Mouse (Mus musculus) gastrocnemius, adult 2 months (tissue): Measurements from ENCODE around the gene Spint4. TPM values are rescaled to one million over a fixed set of nuclear protein-coding genes. Genes with fewer than 3 reads are reported as not detected.
A peak's percentile ranks its signal among the peaks of the same experiment; 100 is the strongest.
"Not testable (repeated sequence)": the region's sequence is repeated elsewhere in the genome, so short reads cannot be mapped to it uniquely, and the experiment has no call there.

ENCODE experiments used
- DNase-seq: peaks from one replicate; pipeline ENCODE4 v3.0.0; 2022
- H3K27ac ChIP-seq: fragments of 200-600 bp; 2 replicates; pipeline ENCODE4 v1.8.1; 2022; ENCODE audit warnings: mild to moderate bottlenecking
- H3K4me3 ChIP-seq: fragments of 200-600 bp; 2 replicates; pipeline ENCODE4 v1.8.1; 2022; ENCODE audit warnings: mild to moderate bottlenecking, moderate library complexity
- CTCF ChIP-seq: fragments of 200-600 bp; IDR thresholded peaks from 2 replicates; pipeline ENCODE4 v1.8.1; 2022; ENCODE audit warnings: antibody characterized with exemption, mild to moderate bottlenecking, moderate library complexity
- intact Hi-C: fragments of 180-260 bp; cut with DNase I; formaldehyde crosslinking; loops from one replicate; pipeline ENCODE4 v1.15.1; 2025
- total RNA-seq, 2 experiments: library from RNA; stranded (reverse); gene quantifications; 2 replicates each; pipeline ENCODE4 v1.2.3; 2021

The Spint4 gene
- total RNA-seq, 2 experiments from 2014 or later = not detected

GRCm38 (mm10) chr2:164701761-164702160 lies 3.5 kb downstream of the Spint4 start:
- Histone ChIP-seq H3K27ac (no peak overlapping the region), H3K4me3 (no peak overlapping the region)
- DNase-seq = no peak
- TF ChIP-seq CTCF = no peak
- intact Hi-C loops = no loop called here

DNA sequence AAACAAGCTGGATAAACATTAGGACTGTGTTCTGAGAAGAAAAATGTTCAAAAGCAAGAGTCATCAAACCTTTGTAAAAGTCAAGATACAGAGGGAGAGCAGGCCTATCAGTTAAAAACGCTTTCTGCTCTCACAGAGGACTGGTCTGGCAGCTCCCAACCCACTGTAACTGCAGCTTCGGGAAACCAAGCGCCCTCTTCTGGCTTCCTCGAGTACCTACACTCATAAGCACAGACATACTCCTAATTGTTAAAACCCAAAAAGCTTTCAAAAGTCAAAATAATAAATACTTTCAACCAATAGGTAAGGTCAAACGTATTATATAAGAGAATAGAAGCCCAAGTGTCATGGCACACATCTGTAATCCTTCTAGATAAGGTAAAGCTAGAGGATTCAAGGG lies 5.9 kb downstream of the Spint4 start:
- DNase-seq = no peak
- no peak overlapping the region for H3K27ac ChIP-seq
- H3K4me3 ChIP-seq = no peak overlapping the region
- TF ChIP-seq CTCF = no peak
- intact Hi-C loops = no loop called here

DNA sequence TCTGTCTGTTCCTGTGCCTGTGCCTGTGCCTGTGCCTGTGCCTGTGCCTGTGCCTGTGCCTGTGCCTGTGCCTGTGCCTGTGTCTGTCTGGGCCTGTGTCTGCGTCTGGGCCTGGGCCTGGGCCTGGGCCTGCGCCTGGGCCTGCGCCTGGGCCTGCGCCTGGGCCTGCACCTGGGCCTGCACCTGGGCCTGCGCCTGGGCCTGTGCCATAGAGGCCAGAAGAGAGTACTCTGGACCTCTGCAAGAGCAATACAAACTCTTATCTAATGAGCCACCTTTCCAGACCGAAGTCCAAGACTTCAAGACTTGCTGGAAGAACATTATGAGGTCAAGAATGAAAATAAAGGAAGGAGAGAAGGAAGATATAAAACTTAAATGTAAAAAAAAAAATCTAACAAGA lies 7.0 kb downstream of the Spint4 start:
- H3K27ac ChIP-seq = no peak overlapping the region

GRCm38 (mm10) chr2:164705991-164706390 lies 7.7 kb downstream of the Spint4 start:
- intact Hi-C loops = no loop called here
- Histone ChIP-seq H3K4me3 (no peak overlapping the region), H3K27ac (no peak overlapping the region)
- no peak for DNase-seq
- no peak for TF ChIP-seq CTCF

More for the DNA sequence above, 7.0 kb downstream of the Spint4 start:
- no peak overlapping the region for H3K4me3 ChIP-seq
- TF ChIP-seq CTCF = no peak
- no peak for DNase-seq
- intact Hi-C loops = no loop called here

- Histone ChIP-seq H3K4me3 (no peak within 1 kb of the TSS), H3K27ac (no peak within 1 kb of the TSS)
- TF ChIP-seq CTCF = no peak
- DNase-seq = no peak
- intact Hi-C loops = no loop called here
Observed at GRCm38 (mm10) chr2:164715005-164715404, 16.7 kb downstream of the Spint4 start, which contains the start of gene Spint5. Gene Spint5, plus strand, starts transcription at chr2:164715305.

GRCm38 (mm10) chr2:164716194-164716786 lies 18.0 kb downstream of the Spint4 start:
- DNase-seq, H3K27ac ChIP-seq, H3K4me3 ChIP-seq, intact Hi-C loops: not testable (repeated sequence)

GRCm38 (mm10) chr2:164723276-164723675 lies 25.0 kb downstream of the Spint4 start:
- intact Hi-C loops = no loop called here
- no peak for TF ChIP-seq CTCF

DNA sequence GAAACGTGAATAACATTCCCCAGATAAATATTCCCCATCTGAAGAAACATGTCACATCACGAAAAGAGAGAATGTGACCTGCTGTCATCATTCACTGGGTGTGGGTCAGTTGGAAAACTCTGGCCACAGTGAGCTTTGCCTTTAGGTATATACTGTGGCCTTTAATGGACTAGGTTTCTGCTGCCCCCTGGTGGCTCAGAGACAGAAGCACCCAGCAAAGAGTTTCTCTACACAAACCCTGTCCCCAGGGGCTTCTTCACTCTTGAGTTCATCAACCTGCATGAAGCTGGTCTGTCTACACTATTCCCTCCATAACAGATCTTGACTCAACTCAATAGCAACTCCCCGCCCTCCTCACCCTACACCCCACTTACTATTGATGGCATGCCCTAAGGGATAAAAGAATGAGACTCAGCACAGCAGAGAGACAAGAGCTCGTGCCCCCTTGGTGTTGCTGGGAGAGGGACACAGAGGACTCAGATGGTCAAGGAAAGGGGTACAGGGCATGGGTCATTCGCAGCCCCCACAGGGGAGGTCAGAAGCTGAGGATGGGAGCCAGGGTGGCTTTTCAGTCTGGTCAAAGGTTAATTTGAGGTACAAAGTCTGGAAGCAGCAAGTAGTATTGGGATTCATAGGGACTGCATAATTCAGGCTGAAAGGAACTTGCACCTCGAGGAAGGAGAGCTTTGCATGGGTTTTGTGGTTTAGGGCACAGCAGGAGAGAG lies 27.8 kb downstream of the Spint4 start:
- peak; percentile 89 for TF ChIP-seq CTCF
- DNase-seq = peak; percentile 63
- H3K27ac ChIP-seq = no peak overlapping the region
- H3K4me3 ChIP-seq = no peak overlapping the region
- intact Hi-C loops = loop anchor here (5.0 kb wide), 2 partner anchors 49 to 134 kb away; partner anchors contain the start of gene Eppin

More at GRCm38 (mm10) chr2:164723276-164723675, 25.0 kb downstream of the Spint4 start:
- H3K27ac ChIP-seq = no peak overlapping the region
- no peak for DNase-seq
- no peak overlapping the region for H3K4me3 ChIP-seq

DNA sequence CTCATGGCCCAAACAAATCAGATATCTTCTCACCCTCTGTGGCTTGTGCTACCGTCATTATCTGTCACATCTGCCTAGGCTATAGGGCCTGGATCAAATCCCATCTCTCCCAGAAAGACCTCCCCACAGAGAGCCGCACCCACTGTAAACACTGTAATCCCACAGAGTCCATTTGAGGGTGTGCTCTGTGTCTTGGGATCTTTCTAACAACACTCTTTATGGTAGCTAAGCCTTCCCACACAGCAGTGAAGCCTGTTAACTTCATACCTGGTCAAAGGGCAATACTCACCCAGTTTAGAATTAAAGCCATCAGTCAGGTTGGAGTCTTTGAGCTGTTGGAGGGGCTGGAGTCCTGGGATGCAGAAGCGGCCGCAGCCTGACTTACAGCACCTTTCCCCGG lies 33.4 kb downstream of the Spint4 start:
- DNase-seq = no peak
- Histone ChIP-seq H3K27ac (no peak overlapping the region), H3K4me3 (no peak overlapping the region)
- TF ChIP-seq CTCF = no peak
- intact Hi-C loops = no loop called here

DNA sequence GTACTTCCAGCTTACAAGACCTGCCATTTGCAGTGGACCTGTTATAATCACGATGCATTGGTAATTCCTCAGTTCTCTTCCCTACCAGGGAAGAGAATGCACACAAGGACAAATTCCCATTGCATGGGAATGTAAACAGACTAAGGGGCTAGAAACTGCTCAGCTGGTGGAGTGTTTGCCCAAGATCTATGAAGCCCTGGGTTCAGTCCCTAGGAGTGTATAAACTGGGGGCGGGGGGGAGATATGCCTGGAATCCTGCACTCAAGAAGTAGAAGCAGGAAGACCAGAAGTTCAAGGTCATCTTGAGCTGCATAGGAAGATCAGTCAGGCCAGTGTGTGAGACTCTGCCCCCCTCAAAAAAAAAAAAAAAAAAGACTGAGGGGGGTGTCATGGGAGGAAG lies 35.0 kb downstream of the Spint4 start:
- intact Hi-C loops = no loop called here
- TF ChIP-seq CTCF = no peak
- DNase-seq = no peak
- Histone ChIP-seq H3K4me3 (no peak overlapping the region), H3K27ac (no peak overlapping the region)

GRCm38 (mm10) chr2:164734839-164735238 lies 36.5 kb downstream of the Spint4 start:
- no peak for TF ChIP-seq CTCF
- H3K27ac ChIP-seq = no peak overlapping the region
- H3K4me3 ChIP-seq = no peak overlapping the region
- DNase-seq = no peak
- intact Hi-C loops = no loop called here

GRCm38 (mm10) chr2:164735446-164735845 lies 37.1 kb downstream of the Spint4 start:
- TF ChIP-seq CTCF = no peak
- intact Hi-C loops = no loop called here
- Histone ChIP-seq H3K27ac (no peak overlapping the region), H3K4me3 (no peak overlapping the region)
- no peak for DNase-seq

DNA sequence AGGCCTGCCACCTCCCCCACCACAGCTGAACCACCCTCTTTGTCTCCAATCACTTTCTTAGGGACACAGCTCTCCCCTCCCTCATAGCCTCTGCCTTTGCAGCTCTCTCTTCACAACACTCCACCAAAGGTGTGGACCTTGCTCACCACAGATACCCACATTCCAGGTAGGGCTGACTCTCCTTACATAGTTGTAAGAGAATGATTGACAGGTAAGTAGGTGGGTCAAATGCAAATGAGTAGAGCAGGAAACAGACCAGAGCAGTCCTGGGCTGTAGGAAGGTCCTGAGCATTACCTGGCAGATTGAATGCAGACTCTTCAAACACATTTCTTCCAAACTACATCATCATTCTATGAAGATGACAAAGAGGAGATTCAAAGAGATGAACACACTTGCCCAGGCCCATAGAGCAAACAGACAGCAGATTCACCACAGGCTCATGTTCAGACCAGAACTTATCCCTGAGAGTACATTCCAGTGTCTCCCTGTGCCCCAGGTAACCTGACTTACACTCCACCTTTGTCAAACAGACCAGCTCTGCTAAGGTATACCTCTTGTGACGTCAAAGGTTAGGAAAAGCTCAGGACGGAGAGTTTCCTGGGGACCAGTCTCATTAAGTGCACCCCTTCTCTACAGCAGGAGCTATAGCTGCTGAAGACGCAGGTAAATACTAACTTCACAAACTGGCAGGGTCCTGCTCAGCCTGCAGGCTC lies 39.2 kb downstream of the Spint4 start:
- Histone ChIP-seq H3K4me3 (no peak overlapping the region), H3K27ac (no peak overlapping the region)
- TF ChIP-seq CTCF = no peak
- intact Hi-C loops = no loop called here
- DNase-seq = no peak
